Mouse (Mus musculus) retina, postnatal 7 days (tissue): ENCODE data around the gene Pgpep1.

ENCODE experiments used
- DNase-seq: peaks from one replicate; pipeline ENCODE4 v3.0.0-alpha.2; 2012; ENCODE audit warnings: low read depth, low spot score

Gene Pgpep1

GRCm38 (mm10) chr8:70659604-70660272 lies 450 bp downstream of the Pgpep1 start:
- peak; percentile 75 for DNase-seq

DNA sequence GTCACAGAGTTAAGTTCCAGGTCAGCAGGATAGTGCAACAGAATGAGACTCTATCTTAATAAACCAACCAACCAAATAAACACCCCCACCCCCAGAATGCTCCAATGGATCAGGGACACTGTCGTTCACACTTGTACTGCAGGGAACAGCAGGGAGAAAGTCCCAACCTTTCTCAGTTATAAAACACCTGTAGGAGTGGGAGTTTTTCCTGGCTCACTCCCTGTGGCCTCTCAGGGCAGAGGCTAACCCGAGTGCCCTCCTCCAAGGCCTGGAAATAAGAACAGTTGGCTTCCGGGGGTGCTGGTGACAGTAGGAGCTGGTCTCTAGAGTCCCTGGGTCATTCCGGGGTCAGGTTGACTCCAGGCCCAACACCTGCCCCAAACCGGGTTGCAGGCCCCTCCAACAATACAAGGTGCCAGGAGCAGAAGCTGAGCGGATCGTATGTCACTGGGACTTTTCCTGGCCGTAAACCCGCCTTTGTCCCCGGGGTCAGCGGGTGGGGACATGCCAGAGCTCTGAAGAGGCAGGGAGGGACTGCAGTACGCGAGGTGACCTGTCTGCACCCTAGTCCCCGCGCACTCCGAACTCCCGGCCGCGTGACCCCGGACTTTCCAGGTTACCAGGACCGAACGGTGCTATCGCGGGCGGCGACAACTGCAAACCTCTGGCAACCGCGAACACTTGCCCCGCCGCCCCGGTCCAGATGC lies 1.1 kb downstream of the Pgpep1 start:
- no peak for DNase-seq

GRCm38 (mm10) chr8:70657739-70658138 lies 2.4 kb downstream of the Pgpep1 start:
- DNase-seq, result no peak

- no peak for DNase-seq
Observed at GRCm38 (mm10) chr8:70657214-70657613, 3.0 kb downstream of the Pgpep1 start.

DNA sequence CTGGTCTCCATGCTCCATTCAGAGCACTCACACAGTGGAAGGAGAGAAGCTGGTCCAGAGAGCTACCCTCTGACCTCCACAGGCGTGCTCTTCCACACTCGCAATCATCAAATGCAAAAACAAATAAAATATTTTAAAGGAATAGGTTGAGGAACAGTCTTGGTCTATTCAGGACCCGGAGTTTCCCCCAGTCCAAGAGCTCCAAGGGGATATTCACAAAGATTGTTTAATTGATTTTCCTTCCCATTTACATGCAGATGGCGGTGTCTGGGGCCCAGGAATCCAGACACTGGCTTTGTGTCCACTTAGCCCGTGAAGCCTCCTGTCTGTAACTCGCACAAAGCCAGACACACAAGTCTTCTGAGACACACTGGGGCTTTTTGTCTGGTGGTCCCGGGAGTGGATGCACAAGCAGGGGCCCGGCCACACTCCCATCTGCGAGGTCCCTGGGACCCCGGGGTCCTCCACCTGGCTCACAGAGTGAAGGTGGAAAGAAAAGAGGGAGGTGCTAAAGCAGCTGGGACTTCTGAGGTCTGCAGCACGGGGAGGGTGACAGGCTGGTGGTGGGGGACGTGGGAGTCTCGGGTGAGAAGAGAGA lies 3.9 kb downstream of the Pgpep1 start:
- no peak for DNase-seq

- DNase-seq, result no peak
Observed at GRCm38 (mm10) chr8:70655469-70655868, 4.7 kb downstream of the Pgpep1 start.

GRCm38 (mm10) chr8:70654121-70654520 lies 6.1 kb downstream of the Pgpep1 start:
- DNase-seq, result no peak

GRCm38 (mm10) chr8:70653226-70653625 lies 7.0 kb downstream of the Pgpep1 start:
- DNase-seq, result no peak

- no peak for DNase-seq
Observed at GRCm38 (mm10) chr8:70650351-70650750, 9.8 kb downstream of the Pgpep1 start.

DNA sequence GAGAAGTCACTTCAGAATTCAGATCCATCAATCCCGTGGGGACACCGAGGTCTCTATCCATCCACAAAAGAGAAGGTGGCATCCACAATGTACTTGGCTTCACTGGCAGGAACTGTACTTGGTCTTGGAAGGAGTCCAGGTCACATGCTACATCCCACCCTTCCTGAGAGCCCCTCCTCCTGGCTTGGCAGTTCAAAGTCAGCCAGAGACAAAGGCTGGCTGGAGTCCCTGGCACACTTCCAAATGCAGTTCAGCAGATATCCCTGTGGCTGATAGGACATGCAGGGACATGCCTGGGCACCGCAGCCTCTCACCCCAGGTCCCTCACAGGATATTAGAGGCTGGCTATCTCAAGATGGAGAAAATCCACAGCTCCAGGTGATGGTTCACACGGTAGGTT lies 10.9 kb downstream of the Pgpep1 start:
- DNase-seq, result no peak

DNA sequence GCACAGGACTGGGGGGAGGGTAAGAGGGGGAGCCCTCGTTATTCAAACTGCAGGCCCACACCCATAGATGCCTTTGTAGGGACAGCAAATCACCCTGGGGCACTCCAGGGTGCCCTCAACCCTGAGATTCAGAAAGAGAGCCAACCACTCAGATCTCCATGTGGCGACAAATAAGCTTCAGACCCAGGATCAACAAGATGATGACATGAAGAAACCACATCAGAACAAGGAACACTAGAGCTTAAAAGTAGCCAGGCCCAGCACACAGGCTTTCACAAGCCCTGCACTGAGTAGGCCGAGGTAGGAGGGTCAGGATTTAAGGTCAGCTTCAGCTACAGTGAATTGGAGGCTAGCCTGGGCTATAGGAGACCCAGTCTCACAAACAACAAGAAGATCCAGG lies 11.3 kb downstream of the Pgpep1 start:
- no peak for DNase-seq

DNA sequence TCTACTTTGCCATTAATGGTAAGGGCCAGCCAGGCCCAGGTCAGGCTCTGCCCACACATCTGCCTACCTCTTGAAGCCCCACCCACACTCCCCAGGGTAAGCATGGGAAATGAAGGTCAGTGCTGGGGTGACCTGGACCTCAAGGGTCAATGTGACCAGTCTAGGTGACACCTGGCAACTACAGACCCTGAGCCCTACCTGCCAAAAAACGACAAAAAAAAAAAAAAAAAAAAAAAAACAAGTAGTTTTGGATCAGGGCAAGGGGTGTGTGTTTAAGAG lies 12.1 kb downstream of the Pgpep1 start:
- DNase-seq, result no peak

GRCm38 (mm10) chr8:70647343-70648163 lies 12.6 kb downstream of the Pgpep1 start:
- no peak for DNase-seq

- no peak for DNase-seq
Observed at GRCm38 (mm10) chr8:70646775-70647174, 13.4 kb downstream of the Pgpep1 start.

DNA sequence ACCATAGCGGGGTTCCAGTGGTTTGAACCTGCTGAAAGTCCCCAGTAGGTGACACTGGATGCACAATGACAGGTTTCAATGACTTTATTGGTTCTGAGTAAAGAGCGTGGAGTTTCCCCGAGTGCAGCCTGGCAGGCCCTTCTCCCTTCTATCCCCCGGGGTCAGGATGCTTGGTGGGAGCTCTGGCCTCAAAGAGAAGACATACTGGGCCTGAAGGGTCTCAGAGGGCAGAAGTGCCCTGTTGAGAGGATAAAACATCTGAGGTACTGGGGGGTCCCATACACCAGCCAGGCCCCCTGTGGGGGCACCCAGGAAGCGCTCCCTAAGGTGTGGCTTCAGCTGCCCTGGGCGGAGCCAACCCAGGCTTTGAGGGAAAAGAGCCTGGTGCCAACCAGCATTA lies 13.8 kb downstream of the Pgpep1 start:
- no peak for DNase-seq

DNA sequence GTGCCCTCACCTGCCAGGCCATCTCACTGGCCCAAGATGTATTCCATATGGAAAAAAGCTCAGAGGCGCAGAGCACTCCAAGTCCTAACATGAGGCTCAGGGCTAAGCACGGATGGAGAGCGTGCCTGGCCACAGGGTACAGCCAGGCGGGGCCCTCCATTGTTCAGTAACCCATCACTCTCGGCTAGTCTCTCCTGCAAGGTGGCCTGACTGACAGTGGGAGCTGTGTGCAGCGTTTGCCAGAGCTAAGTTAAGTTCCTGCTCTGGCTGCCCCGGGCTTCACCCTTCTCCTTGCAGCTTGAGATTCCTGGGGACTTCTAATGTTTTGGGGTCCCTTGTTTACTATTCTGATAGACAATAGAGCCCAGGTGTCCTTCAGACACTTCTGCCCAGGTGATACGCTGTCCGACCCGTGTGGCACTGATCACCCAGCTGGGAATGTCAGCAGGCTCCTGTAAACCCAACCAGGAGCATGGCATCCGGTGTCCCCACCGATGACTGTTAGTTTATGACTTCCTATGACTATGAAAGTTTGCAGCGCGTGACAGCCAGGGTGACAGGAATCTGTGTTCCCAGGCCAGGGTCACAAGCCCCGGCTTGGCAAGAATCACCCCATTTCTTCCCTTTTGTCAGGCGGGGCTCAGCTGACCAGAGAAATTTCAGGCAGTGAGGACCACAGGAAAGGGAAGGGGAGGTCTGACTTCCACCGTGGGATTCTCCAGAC lies 14.5 kb downstream of the Pgpep1 start:
- no peak for DNase-seq

DNA sequence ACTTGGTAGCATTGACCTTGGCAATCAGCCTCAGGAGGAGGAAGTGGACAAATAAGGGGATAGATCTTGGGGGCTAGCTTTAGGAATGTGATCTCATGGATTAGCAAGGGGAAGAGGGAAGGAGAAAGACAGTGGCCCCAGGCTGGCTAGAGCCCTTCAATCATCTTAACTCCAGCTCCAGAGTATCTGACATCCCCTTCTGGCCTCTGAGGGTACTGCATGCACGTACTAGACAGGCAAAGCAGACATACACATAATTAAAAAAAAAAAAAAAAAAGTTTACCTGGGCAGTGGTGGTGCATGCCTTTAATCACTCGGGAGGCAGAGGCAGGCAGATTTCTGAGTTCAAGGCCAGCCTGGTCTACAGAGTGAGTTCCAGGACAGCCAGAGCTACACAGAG lies 16.1 kb downstream of the Pgpep1 start:
- DNase-seq, result no peak

- DNase-seq, result no peak
Observed at GRCm38 (mm10) chr8:70643019-70643418, 17.2 kb downstream of the Pgpep1 start.

- no peak for DNase-seq
Observed at GRCm38 (mm10) chr8:70638752-70639151, 21.4 kb downstream of the Pgpep1 start.

- no peak for DNase-seq
Observed at GRCm38 (mm10) chr8:70636838-70637237, 23.4 kb downstream of the Pgpep1 start.

DNA sequence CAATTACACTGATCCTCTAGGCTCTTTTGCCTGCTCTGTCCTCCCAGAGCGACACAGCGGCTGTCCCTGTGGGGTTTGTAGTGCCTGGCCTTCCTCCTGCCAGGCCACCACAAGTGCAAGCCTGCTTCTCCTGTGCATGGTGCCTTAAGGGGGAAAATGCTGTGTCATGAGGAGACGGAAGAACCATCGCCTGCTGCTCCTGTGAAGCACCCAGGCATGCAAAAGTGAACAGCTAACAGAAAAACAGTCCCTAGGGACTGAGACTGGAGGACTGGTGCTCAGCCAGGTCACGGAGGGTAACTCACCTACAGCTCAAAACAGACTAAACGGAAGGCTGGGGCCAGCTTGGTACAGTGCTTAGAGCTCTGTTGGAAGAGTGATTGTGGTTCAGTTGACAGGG lies 24.7 kb downstream of the Pgpep1 start:
- no peak for DNase-seq

- DNase-seq, result no peak
Observed at GRCm38 (mm10) chr8:70634066-70634465, 26.1 kb downstream of the Pgpep1 start.
